Mouse (Mus musculus): Measurements from ENCODE around the gene Havcr1.
"Not testable (repeated sequence)": the region's sequence is repeated elsewhere in the genome, so short reads cannot be mapped to it uniquely, and the experiment has no call there.

Gene Havcr1

GRCm38 (mm10) chr11:46735076-46735475 is at the start of gene Havcr1:
Gene Havcr1, plus strand, starts transcription at chr11:46735080.
- DNase-seq (ENCODE audit: low spot score): not testable (repeated sequence)

GRCm38 (mm10) chr11:46690136-46690535 is 44.7 kb upstream of the Havcr1 start:
- no peak for DNase-seq (ENCODE audit: low spot score)

- DNase-seq (ENCODE audit: low spot score): not testable (repeated sequence)
Measured at GRCm38 (mm10) chr11:46695849-46696248, 39.0 kb upstream of the Havcr1 start.

GRCm38 (mm10) chr11:46697433-46698277 is 37.2 kb upstream of the Havcr1 start:
- no peak for DNase-seq (ENCODE audit: low spot score)

- no peak for DNase-seq (ENCODE audit: low spot score)
Measured at GRCm38 (mm10) chr11:46698278-46698655, 36.6 kb upstream of the Havcr1 start.

- DNase-seq (ENCODE audit: low spot score): no peak
Measured at GRCm38 (mm10) chr11:46698830-46699229, 36.0 kb upstream of the Havcr1 start.

GRCm38 (mm10) chr11:46706664-46707356 is 28.1 kb upstream of the Havcr1 start, which contains the start of gene Timd2:
Gene Timd2, minus strand, starts transcription at chr11:46707061.
- no peak for DNase-seq (ENCODE audit: low spot score)

- no peak for DNase-seq (ENCODE audit: low spot score)
Measured at GRCm38 (mm10) chr11:46731541-46732070, 3.3 kb upstream of the Havcr1 start.

- DNase-seq (ENCODE audit: low spot score): no peak
Measured at GRCm38 (mm10) chr11:46733242-46733789, 1.6 kb upstream of the Havcr1 start.

GRCm38 (mm10) chr11:46734617-46735016 is 263 bp upstream of the Havcr1 start:
- no peak for DNase-seq (ENCODE audit: low spot score)

- DNase-seq (ENCODE audit: low spot score): no peak
Measured at GRCm38 (mm10) chr11:46739501-46739900, 4.6 kb downstream of the Havcr1 start.

GRCm38 (mm10) chr11:46740886-46741285 is 6.0 kb downstream of the Havcr1 start:
- DNase-seq (ENCODE audit: low spot score): no peak

- no peak for DNase-seq (ENCODE audit: low spot score)
Measured at GRCm38 (mm10) chr11:46741716-46742115, 6.8 kb downstream of the Havcr1 start.

- DNase-seq (ENCODE audit: low spot score): no peak
Measured at GRCm38 (mm10) chr11:46747996-46748395, 13.1 kb downstream of the Havcr1 start.

- DNase-seq (ENCODE audit: low spot score): no peak
Measured at GRCm38 (mm10) chr11:46753662-46754061, 18.8 kb downstream of the Havcr1 start.

GRCm38 (mm10) chr11:46754669-46755068 is 19.8 kb downstream of the Havcr1 start:
- no peak for DNase-seq (ENCODE audit: low spot score)

- DNase-seq (ENCODE audit: low spot score): not testable (repeated sequence)
Measured at GRCm38 (mm10) chr11:46755714-46756113, 20.8 kb downstream of the Havcr1 start.

- DNase-seq (ENCODE audit: low spot score): no peak
Measured at GRCm38 (mm10) chr11:46776879-46777278, 42.0 kb downstream of the Havcr1 start.

- DNase-seq (ENCODE audit: low spot score): no peak
Measured at GRCm38 (mm10) chr11:46779811-46780210, 44.9 kb downstream of the Havcr1 start.

- no peak for DNase-seq (ENCODE audit: low spot score)
Measured at GRCm38 (mm10) chr11:46804440-46804839, 69.6 kb downstream of the Havcr1 start.

- DNase-seq (ENCODE audit: low spot score): no peak
Measured at GRCm38 (mm10) chr11:46810511-46810910, 75.6 kb downstream of the Havcr1 start, which contains the start of gene Timd4. Gene Timd4, plus strand, starts transcription at chr11:46810800.

- no peak for DNase-seq (ENCODE audit: low spot score)
Measured at GRCm38 (mm10) chr11:46817692-46818091, 82.8 kb downstream of the Havcr1 start.

Measured in ovary, postnatal 36 days (tissue).